Mouse (Mus musculus): Measurements from ENCODE around the gene St8sia1.

The St8sia1 gene

DNA sequence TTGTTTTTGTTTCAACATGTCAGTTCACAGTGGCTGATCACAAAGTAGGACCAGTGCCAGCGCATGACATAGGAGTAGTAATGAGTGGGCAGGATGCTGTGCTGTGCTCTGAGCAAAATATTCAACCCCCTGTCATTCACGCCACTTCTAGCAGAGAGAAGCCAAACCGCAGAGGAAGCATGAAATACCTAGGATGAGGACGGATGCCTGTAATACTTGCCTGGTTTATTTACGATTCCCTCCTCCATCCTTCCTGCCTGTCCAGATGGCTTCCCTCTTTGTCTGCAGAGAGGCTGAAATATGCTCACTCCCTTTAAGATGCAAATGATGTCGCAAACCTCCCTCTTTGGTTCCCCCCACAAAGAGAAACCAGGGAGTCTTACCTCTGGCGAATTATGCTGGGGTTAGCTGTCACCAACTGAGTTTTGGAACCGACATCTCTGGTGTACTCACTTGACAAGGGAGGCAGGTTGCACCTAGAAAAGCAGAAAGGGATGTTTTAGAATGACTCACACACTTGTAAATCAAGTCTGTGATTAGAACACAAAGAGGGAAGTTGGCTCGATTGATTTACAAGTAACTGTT is 96.7 kb downstream of the St8sia1 start:
- no peak for DNase-seq (ENCODE audit: extremely low read depth, low read depth, low spot score)

GRCm38 (mm10) chr6:142867023-142867422 is 97.2 kb downstream of the St8sia1 start:
- no peak for DNase-seq (ENCODE audit: extremely low read depth, low read depth, low spot score)

- no peak for DNase-seq (ENCODE audit: extremely low read depth, low read depth, low spot score)
These were observed 99.1 kb downstream of the St8sia1 start for GRCm38 (mm10) chr6:142865199-142865598.

- no peak for DNase-seq (ENCODE audit: extremely low read depth, low read depth, low spot score)
These were observed 100.4 kb downstream of the St8sia1 start for GRCm38 (mm10) chr6:142863881-142864280.

- DNase-seq (ENCODE audit: extremely low read depth, low read depth, low spot score), result no peak
These were observed 102.0 kb downstream of the St8sia1 start for GRCm38 (mm10) chr6:142862265-142862664.

DNA sequence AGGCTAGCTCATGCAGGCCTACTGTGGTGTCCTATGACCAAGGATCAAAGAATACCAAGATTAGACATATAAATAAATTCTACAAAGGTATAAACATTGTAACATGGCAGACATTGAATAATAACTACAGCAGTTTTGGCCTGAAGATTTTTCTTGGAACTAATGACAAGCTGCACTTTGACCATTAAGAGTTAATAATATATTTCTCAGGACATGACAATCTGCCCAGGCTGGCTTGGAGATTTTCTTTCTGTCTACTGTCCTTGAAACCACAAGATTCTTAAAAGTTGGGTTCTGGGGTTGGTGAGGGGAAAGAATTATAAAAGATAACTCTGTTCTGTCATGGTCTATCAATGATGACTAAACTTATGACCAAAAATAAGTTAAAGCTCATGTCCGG is 103.9 kb downstream of the St8sia1 start:
- no peak for DNase-seq (ENCODE audit: extremely low read depth, low read depth, low spot score)

DNA sequence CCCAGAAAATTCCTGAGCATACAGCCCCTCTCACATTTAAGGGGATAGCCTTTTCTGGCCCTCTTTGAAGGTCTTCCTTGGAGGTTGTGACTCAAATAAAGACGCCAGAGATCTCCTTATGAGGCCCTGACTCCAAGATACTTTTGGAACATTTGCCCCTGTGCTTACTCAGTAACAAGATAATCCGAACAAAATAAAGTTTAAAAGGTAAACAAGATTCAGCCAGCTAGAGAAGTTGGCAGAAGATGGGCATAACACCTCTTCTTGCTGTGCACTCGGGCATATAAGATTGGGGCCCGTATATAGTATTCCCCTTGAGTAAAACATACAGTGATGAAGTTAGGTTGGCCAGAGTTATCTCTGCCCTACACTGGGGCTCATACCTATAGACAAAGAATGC is 104.3 kb downstream of the St8sia1 start:
- no peak for DNase-seq (ENCODE audit: extremely low read depth, low read depth, low spot score)

DNA sequence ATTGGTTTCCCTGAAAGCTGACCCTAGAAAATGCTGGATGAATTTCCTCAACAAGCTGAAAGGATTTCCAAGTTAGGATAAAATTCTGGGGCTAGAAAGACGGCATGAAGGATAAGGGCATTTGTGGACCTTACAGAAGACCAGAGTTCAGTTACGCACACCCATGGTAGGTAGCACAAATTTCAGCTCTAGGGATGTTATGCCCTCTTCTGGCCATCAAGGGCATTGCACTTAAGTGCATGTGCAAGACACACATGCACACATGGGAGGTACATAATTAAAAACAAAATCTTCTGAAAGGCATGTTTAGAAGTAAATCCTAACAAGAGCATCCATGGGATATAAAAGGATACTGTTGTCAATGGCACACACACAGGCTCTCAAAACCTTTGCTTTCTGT is 105.3 kb downstream of the St8sia1 start:
- DNase-seq (ENCODE audit: extremely low read depth, low read depth, low spot score), result no peak

DNA sequence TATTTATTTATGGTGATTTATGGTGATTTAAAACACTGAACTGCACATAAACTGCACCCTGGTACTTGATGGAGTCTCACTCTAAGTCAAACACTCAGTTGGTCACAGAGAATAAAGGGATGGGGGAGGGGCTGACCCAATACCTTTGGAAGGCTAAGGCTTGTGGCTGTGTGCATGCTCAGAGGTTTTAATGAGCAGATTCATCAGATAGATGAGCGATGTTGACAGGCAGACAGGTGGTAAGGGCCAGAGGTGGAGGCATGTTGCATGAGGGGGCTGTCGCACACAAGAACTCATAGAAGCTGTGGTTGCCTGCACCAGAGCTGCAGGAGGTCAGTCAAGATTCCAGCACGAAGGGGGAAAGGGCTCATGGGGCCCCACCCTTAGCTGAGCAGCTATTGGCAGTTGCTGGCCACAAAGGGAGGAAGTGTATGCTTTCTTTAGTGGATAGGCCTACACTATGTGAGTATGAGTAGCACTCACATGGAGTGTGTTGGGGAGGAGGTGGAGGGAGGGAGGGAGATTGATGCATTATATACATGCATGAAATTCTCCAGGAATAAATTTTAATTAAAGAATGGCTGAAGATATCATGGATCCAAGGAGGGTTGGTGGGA is 107.9 kb downstream of the St8sia1 start:
- DNase-seq (ENCODE audit: extremely low read depth, low read depth, low spot score), result no peak

- DNase-seq (ENCODE audit: extremely low read depth, low read depth, low spot score), result no peak
These were observed 108.5 kb downstream of the St8sia1 start for GRCm38 (mm10) chr6:142855761-142856160.

- DNase-seq (ENCODE audit: extremely low read depth, low read depth, low spot score), result no peak
These were observed 111.6 kb downstream of the St8sia1 start for GRCm38 (mm10) chr6:142852419-142853377.

GRCm38 (mm10) chr6:142850436-142850835 is 113.8 kb downstream of the St8sia1 start:
- DNase-seq (ENCODE audit: extremely low read depth, low read depth, low spot score), result no peak

DNA sequence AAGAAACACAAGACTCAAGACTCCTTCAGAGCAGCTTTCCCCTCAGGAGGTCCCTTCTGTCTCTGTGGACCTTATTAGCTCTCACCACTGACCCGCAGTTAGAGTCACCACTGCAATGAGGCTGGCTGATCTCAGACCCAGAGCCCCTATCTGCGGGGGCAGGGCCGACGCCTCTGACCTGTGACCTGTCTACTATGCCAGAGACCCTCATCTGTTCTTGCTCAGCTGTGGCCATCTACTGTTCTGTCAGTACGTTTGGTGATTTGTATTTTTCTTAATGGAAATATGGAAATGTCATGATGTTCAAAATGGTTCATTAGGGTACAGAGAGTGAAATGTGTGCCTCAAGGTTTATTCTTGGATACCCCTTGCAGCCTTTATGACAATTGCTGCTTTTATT is 114.9 kb downstream of the St8sia1 start:
- no peak for DNase-seq (ENCODE audit: extremely low read depth, low read depth, low spot score)

- DNase-seq (ENCODE audit: extremely low read depth, low read depth, low spot score), result no peak
These were observed 116.2 kb downstream of the St8sia1 start for GRCm38 (mm10) chr6:142847914-142848674.

- DNase-seq (ENCODE audit: extremely low read depth, low read depth, low spot score), result no peak
These were observed 117.4 kb downstream of the St8sia1 start for GRCm38 (mm10) chr6:142846855-142847254.

DNA sequence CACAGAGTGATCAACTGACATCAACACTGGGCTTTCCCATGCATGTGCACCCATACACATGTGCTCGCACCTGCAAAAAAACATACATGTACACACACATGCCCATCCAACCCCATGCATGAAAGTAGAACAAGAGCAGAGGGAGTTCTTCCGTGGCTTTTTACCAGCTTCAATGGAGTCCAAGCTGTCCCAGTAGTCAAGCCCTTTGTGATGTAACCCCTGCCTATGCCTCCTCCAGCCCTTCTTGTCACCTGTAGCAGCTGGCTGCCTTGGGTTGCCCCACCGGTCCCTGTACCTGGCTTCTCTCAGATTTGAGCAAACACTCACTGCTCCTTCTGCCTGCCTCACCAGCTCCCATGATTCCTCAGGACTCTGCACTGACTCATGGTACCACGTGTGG is 119.2 kb downstream of the St8sia1 start:
- no peak for DNase-seq (ENCODE audit: extremely low read depth, low read depth, low spot score)

GRCm38 (mm10) chr6:142844061-142844460 is 120.2 kb downstream of the St8sia1 start:
- DNase-seq (ENCODE audit: extremely low read depth, low read depth, low spot score), result no peak

DNA sequence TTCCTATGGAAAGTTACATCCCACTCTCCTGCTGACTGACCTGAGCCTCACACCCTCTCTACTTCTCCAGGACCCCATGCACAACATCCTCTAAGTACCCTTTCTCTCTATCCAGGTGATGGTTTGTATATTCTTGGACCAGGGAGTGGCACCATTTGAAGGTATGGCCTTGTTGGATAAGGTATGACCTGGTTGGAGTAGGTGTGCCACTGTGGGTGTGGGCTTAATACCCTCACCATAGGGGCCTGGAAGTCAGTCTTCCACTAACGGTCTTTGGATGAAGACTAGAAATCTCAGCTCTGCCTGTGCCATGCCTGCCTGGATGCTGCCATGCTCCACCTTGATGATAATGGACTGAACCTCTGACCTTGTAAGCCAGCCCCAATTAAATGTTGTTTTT is 125.8 kb downstream of the St8sia1 start:
- no peak for DNase-seq (ENCODE audit: extremely low read depth, low read depth, low spot score)

- no peak for DNase-seq (ENCODE audit: extremely low read depth, low read depth, low spot score)
These were observed 126.9 kb downstream of the St8sia1 start for GRCm38 (mm10) chr6:142837326-142837725.

DNA sequence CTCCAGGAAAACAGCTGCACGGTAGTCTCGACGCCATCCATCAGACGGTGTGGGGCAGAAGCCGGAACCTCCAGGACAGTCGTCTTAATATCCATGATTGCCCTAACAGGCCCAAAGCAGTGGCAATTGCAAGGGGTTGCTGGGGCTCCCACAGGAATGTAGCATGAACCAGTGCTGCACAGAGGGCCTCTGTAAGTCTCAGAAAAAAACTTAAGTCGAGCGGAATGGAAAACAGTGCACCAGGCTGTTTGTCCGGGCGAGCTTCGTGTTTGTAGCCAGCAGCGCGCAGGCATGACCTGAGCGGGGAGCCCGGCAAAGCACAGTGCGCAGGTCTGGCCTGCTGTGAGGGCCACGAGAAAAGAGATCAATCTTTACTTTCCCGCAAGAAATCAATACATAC is 128.5 kb downstream of the St8sia1 start:
- no peak for DNase-seq (ENCODE audit: extremely low read depth, low read depth, low spot score)

GRCm38 (mm10) chr6:142834911-142835310 is 129.3 kb downstream of the St8sia1 start:
- DNase-seq (ENCODE audit: extremely low read depth, low read depth, low spot score), result no peak

Measured in fat pad, adult 2 months (tissue).